Mouse (Mus musculus) liver, postnatal 0 days (tissue): ENCODE measurements around the gene Dus3l. TPM values are rescaled to one million over a fixed set of nuclear protein-coding genes. Genes with fewer than 3 reads are reported as not detected.

Experiments used
- ATAC-seq: fragments of 200-750 bp; cut with Nextera tagmentation; 2 replicates; pipeline ENCODE4 v1.8.0; 2017; ENCODE audit warnings: mild to moderate bottlenecking, moderate library complexity
- DNase-seq: peaks from one replicate; pipeline ENCODE4 v3.0.0-alpha.2; 2016
- H3K27ac ChIP-seq: fragments of 300-500 bp; sonication (generic); 2 replicates; pipeline ENCODE4 v1.5.1; 2014; ENCODE audit warnings: antibody characterized with exemption, moderate library complexity, mild to moderate bottlenecking, low read depth
- H3K27me3 ChIP-seq: fragments of 300-500 bp; sonication (generic); 2 replicates; pipeline ENCODE4 v1.6.1; 2014; ENCODE audit warnings: low read length, control low read depth, mixed read lengths; ENCODE audit not compliant: insufficient read depth
- H3K36me3 ChIP-seq: fragments of 300-500 bp; sonication (generic); replicated peaks from 2 replicates; pipeline ENCODE4 v1.6.1; 2014; ENCODE audit warnings: mild to moderate bottlenecking, control low read depth, low read length, moderate library complexity, mixed read lengths; ENCODE audit not compliant: insufficient read depth
- H3K4me1 ChIP-seq: fragments of 300-500 bp; sonication (generic); 2 replicates; pipeline ENCODE4 v1.6.1; 2014; ENCODE audit warnings: antibody characterized with exemption, mild to moderate bottlenecking, control low read depth; ENCODE audit not compliant: insufficient read depth
- H3K4me2 ChIP-seq: fragments of 300-500 bp; sonication (generic); 2 replicates; pipeline ENCODE4 v1.6.1; 2014; ENCODE audit warnings: low read depth, mild to moderate bottlenecking, low read length, moderate library complexity, mixed read lengths
- H3K4me3 ChIP-seq: fragments of 300-500 bp; sonication (generic); 2 replicates; pipeline ENCODE4 v1.5.1; 2014; ENCODE audit warnings: low read depth, low read length
- H3K9ac ChIP-seq: fragments of 300-500 bp; sonication (generic); replicated peaks from 2 replicates; pipeline ENCODE4 v1.6.1; 2014; ENCODE audit warnings: mild to moderate bottlenecking, moderate library complexity
- H3K9me3 ChIP-seq: fragments of 300-500 bp; sonication (generic); 2 replicates; pipeline ENCODE4 v1.6.1; 2016; ENCODE audit warnings: mild to moderate bottlenecking, control low read depth, low read length, mixed read lengths
- CTCF ChIP-seq: sonication (generic); IDR thresholded peaks from 2 replicates; pipeline ENCODE4 v1.5.1; 2016; ENCODE audit warnings: antibody characterized with exemption, low read depth
- EP300 ChIP-seq: IDR thresholded peaks from 2 replicates; pipeline ENCODE4 v1.6.1; 2016; ENCODE audit warnings: antibody characterized with exemption, low read depth, mild to moderate bottlenecking
- WGBS: fragments of 180-500 bp; shearing (Covaris S2); extraction: QIAGEN DNeasy Blood & Tissue Kit; methylation state at CpG from one replicate; pipeline ENCODE4 v1.1.7; 2014; ENCODE audit not compliant: insufficient replicate concordance; 5-methylcytosine and 5-hydroxymethylcytosine counted together
- polyA plus RNA-seq: library from polyadenylated mRNA; unstranded; fragments of >200 nt; fragmentation: Nextera tagmentation; extraction: Ambion mirVana; gene quantifications from 2 replicates; pipeline ENCODE4 v1.2.1, GENCODE M21; 2015

The Dus3l gene
- polyA plus RNA-seq, 1 experiment from 2014 or later, result 9.1 TPM

DNA sequence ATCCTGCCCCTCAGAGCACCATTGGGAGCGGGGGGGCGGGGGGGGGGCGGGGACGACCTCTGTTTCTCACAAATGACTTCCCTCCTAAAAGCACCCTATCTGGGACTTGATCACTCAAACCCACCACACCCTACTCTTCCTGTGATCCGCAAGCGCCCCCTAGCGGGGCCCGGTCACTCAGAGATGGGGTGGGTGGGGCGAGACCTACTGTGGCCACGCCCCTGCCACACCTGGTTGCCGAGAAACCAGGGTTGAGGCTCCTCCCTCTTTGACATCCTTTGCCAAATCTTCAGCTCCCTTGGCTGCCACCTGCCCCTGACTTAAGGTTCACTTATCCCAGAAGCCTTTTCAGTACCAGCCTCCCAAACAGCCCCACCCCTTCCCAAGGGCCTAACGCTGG, 6.4 kb upstream of the Dus3l start:
- Histone ChIP-seq H3K36me3 (no peaks in the 10 kb centered on the region), H3K4me2 (peak overlapping the region; percentile 92), H3K9ac (no peak overlapping the region), H3K4me3 (no peak overlapping the region), H3K27ac (0 out of 2 replicates have a peak overlapping the region, but pooled peaks have one; percentile 11), H3K4me1 (peaks cover 42% of the 10 kb centered on the region), H3K9me3 (no peaks in the 10 kb centered on the region), H3K27me3 (peaks cover 48% of the 10 kb centered on the region)
- ATAC-seq, result peak; percentile 37
- TF ChIP-seq CTCF (peak; percentile 71), EP300 (no peak)
- DNase-seq, result peak; percentile 88
- 11% methylated on average over 12 of the region's 12 CpGs for WGBS

- TF ChIP-seq CTCF, result no peak
- Histone ChIP-seq H3K27me3 (peaks cover 37% of the 10 kb centered on the region), H3K36me3 (no peaks in the 10 kb centered on the region), H3K4me2 (no peak overlapping the region), H3K9me3 (no peaks in the 10 kb centered on the region), H3K4me1 (peaks cover 48% of the 10 kb centered on the region), H3K9ac (no peak overlapping the region), H3K4me3 (no peak overlapping the region), H3K27ac (no peak overlapping the region)
- 71% methylated on average over 7 of the region's 7 CpGs for WGBS
- ATAC-seq, result no peak
- DNase-seq, result no peak
Observed at GRCm38 (mm10) chr17:56759261-56759660, 5.3 kb upstream of the Dus3l start.

GRCm38 (mm10) chr17:56761077-56761476, 3.5 kb upstream of the Dus3l start:
- 66% methylated on average over 3 of the region's 3 CpGs for WGBS
- Histone ChIP-seq H3K27me3 (peaks cover 20% of the 10 kb centered on the region), H3K4me2 (0 out of 2 replicates have a peak overlapping the region, but pooled peaks have one; percentile 92), H3K4me3 (no peak overlapping the region), H3K36me3 (no peaks in the 10 kb centered on the region), H3K9me3 (no peaks in the 10 kb centered on the region), H3K9ac (no peak overlapping the region), H3K27ac (no peak overlapping the region), H3K4me1 (peaks cover 52% of the 10 kb centered on the region)
- TF ChIP-seq CTCF (no peak), EP300 (no peak)
- ATAC-seq, result no peak
- no peak for DNase-seq

GRCm38 (mm10) chr17:56761991-56762410, 2.6 kb upstream of the Dus3l start:
- Histone ChIP-seq H3K27ac (peak overlapping the region; percentile 55), H3K4me1 (peaks cover 49% of the 10 kb centered on the region), H3K9me3 (no peaks in the 10 kb centered on the region), H3K36me3 (0 out of 2 replicates have a peak, but pooled peaks cover under 1% of the 10 kb centered on the region), H3K4me3 (peak overlapping the region; percentile 55), H3K27me3 (peaks cover 10% of the 10 kb centered on the region), H3K9ac (peak overlapping the region; percentile 69), H3K4me2 (peak overlapping the region; percentile 92)
- peak; percentile 43 for ATAC-seq
- TF ChIP-seq CTCF (no peak), EP300 (peak; percentile 95)
- peak; percentile 95 for DNase-seq
- WGBS, result 1% methylated on average over 25 of the region's 28 CpGs

DNA sequence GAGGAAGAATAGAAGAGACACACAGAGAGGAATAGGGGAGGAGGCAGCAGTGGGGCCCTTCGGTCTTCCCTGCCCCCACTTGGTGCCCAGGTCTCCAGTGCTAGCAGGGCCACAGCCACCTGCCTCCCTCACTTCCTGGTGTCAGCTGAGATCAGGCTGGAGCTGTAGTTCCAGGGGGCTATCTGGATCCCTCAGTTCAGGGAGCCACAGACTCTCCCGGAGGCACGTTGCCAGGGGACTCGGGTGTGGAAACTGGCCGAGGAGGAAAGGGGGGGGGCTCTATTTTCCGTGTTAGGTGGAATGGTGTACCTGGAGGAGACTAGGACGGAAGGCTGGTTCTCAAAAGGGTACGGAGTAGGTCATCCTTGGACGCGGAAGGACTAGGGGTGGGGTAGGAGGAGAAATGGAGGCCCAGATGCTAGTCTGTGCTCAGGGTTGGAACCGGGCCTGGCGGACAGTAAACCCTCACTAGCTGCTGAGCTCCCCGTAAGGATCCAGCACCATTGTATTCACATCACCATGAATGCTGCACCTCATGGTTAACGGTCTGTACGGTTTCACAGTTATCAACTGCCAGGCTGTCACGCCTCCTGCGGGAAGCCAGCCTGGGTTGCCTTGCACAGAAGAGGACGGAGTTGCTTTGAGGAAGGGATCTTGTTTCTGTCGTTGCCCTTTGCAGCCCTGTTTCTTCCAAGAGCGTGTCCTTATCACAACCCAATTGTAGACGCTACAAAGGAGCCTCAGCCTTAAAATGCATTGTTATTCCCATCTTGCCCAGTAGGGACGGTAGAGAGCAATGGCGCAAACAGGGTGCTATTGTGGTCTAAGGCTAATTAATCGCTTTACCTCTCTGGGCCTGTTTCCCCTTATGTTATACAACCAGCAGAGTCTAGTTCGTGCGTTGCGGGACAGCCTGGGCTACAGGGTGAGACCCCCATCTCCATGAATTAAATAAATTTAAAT, 1.5 kb upstream of the Dus3l start:
- H3K9me3 ChIP-seq, result no peaks in the 10 kb centered on the region
- peak overlapping the region; percentile 12; the same call in 1 of the 2 replicates for H3K9ac ChIP-seq
- H3K4me1 ChIP-seq, result peaks cover 39% of the 10 kb centered on the region
- H3K4me2 ChIP-seq, result peak overlapping the region; percentile 92
- H3K4me3 ChIP-seq, result no peak overlapping the region
- 36% methylated on average over 27 of the region's 27 CpGs for WGBS
- DNase-seq (peak; percentile 71), ATAC-seq (no peak)
- H3K36me3 ChIP-seq, result peaks cover 8% of the 10 kb centered on the region; the same call in 1 of the 2 replicates
- H3K27ac ChIP-seq, result peak overlapping the region; percentile 55
- no peaks in the 10 kb centered on the region for H3K27me3 ChIP-seq
- TF ChIP-seq CTCF, result peak; percentile 100
- no peak for TF ChIP-seq EP300

GRCm38 (mm10) chr17:56763741-56764250, 761 bp upstream of the Dus3l start:
- peak overlapping the region; percentile 92 for H3K4me2 ChIP-seq
- no peak overlapping the region; the same call in 1 of the 2 replicates for H3K9ac ChIP-seq
- H3K27me3 ChIP-seq, result no peaks in the 10 kb centered on the region
- TF ChIP-seq EP300 (no peak), CTCF (no peak)
- peaks cover 34% of the 10 kb centered on the region for H3K4me1 ChIP-seq
- peak overlapping the region; percentile 72 for H3K4me3 ChIP-seq
- ATAC-seq (no peak), DNase-seq (no peak)
- WGBS, result 63% methylated on average over 8 of the region's 8 CpGs
- no peaks in the 10 kb centered on the region for H3K9me3 ChIP-seq
- peak overlapping the region; percentile 92 for H3K27ac ChIP-seq
- peaks cover 15% of the 10 kb centered on the region for H3K36me3 ChIP-seq
